Mouse (Mus musculus): ENCODE measurements around the gene Ccn2. TPM values are rescaled to one million over a fixed set of nuclear protein-coding genes. Genes with fewer than 3 reads are reported as not detected.

Ccn2 gene
- polyA plus RNA-seq (2015; fragmentation: Nextera tagmentation; extraction: Ambion mirVana) = 3.0 and 3.5 TPM in 2 replicates

DNA sequence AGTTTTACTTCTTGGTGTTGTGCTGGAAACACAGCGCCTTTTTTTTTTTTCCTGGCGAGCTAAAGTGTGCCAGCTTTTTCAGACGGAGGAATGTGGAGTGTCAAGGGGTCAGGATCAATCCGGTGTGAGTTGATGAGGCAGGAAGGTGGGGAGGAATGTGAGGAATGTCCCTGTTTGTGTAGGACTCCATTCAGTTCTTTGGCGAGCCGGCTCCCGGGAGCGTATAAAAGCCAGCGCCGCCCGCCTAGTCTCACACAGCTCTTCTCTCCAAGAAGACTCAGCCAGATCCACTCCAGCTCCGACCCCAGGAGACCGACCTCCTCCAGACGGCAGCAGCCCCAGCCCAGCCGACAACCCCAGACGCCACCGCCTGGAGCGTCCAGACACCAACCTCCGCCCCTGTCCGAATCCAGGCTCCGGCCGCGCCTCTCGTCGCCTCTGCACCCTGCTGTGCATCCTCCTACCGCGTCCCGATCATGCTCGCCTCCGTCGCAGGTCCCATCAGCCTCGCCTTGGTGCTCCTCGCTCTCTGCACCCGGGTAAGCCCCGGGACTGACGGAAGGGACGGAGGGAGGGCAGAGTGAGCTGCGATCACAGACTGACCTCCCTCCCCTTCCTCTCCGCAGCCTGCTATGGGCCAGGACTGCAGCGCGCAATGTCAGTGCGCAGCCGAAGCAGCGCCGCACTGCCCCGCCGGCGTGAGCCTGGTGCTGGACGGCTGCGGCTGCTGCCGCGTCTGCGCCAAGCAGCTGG is at the start of gene Ccn2:
Gene Ccn2, plus strand, starts transcription at position 193 of the 753 bp plus-strand sequence.
- H3K27me3 ChIP-seq (replicated peaks; ENCODE audit: control insufficient read depth, insufficient read depth, low read length) = peaks cover 4% of the 10 kb centered on the region; the same call in 1 of the 2 replicates
- peak; percentile 88 for ATAC-seq
- peak within 1 kb of the TSS; percentile 97 for H3K4me2 ChIP-seq (ENCODE audit: low read length)
- WGBS = 0% methylated on average over 53 of the region's 53 CpGs
- peak within 1 kb of the TSS; percentile 72 for H3K4me3 ChIP-seq (replicated peaks; ENCODE audit: low read length)
- H3K4me1 ChIP-seq (replicated peaks; ENCODE audit: control insufficient read depth, insufficient read depth, low read length) = peaks cover 15% of the 10 kb centered on the region
- H3K9me3 ChIP-seq (ENCODE audit: control insufficient read depth, low read length) = no peaks in the 10 kb centered on the region
- H3K36me3 ChIP-seq (ENCODE audit: control insufficient read depth, insufficient read depth) = no peaks in the 10 kb centered on the region
- peak within 1 kb of the TSS; percentile 28 for H3K27ac ChIP-seq (ENCODE audit: low read length)
- peak within 1 kb of the TSS; percentile 73 for H3K9ac ChIP-seq (replicated peaks; ENCODE audit: low read depth, low read length)

DNA sequence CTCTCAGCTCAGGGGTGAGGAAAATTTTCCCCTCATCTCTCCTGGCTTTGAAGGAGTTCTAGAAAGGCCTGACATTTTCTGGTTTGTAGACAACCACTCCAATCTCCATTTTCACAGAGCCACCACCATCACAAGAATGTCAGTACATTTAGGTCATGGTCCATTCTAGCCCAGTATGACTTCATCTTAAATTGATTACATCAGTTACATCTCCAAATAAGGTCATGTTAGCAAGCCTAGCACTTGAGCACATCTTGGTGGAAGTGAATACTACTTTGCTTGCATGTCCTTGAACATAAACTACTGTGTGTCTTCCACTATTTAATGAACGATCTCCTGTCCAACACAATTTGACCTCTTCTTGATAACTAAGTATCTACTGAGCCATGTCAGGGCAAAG is 42.4 kb upstream of the Ccn2 start:
- WGBS = 90% methylated on average over 1 of the region's 1 CpGs
- Histone ChIP-seq H3K4me1 (replicated peaks; ENCODE audit: control insufficient read depth, insufficient read depth, low read length) (no peaks in the 10 kb centered on the region), H3K9ac (replicated peaks; ENCODE audit: low read depth, low read length) (no peak overlapping the region), H3K27ac (ENCODE audit: low read length) (no peak overlapping the region), H3K36me3 (ENCODE audit: control insufficient read depth, insufficient read depth) (no peaks in the 10 kb centered on the region), H3K9me3 (ENCODE audit: control insufficient read depth, low read length) (no peaks in the 10 kb centered on the region), H3K4me2 (ENCODE audit: low read length) (no peak overlapping the region), H3K4me3 (replicated peaks; ENCODE audit: low read length) (no peak overlapping the region), H3K27me3 (replicated peaks; ENCODE audit: control insufficient read depth, insufficient read depth, low read length) (no peaks in the 10 kb centered on the region)
- no peak for ATAC-seq

DNA sequence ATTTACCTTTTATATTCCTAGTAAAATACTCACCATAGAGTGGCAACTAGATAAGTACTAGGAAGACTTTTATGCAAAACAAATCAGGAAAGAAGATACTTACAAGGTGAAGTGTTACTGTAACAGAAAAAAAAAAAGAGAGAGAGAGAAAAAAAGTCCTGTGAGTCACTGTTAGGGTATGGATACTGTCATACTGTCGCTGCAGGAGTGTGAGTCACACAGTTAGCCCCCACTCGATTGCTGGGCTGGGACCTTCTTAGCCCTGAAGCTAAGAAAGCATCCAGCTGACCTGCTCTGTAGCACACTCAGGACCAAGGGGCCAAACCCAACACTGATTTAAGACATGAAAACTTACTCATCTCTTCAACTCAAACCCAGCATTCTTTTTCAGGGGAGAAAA is 41.2 kb upstream of the Ccn2 start:
- Histone ChIP-seq H3K27ac (ENCODE audit: low read length) (no peak overlapping the region), H3K27me3 (replicated peaks; ENCODE audit: control insufficient read depth, insufficient read depth, low read length) (no peaks in the 10 kb centered on the region), H3K4me2 (ENCODE audit: low read length) (no peak overlapping the region), H3K4me1 (replicated peaks; ENCODE audit: control insufficient read depth, insufficient read depth, low read length) (no peaks in the 10 kb centered on the region), H3K36me3 (ENCODE audit: control insufficient read depth, insufficient read depth) (no peaks in the 10 kb centered on the region), H3K4me3 (replicated peaks; ENCODE audit: low read length) (no peak overlapping the region), H3K9ac (replicated peaks; ENCODE audit: low read depth, low read length) (no peak overlapping the region), H3K9me3 (ENCODE audit: control insufficient read depth, low read length) (no peaks in the 10 kb centered on the region)
- no peak for ATAC-seq
- WGBS = 82% methylated on average over 2 of the region's 2 CpGs

DNA sequence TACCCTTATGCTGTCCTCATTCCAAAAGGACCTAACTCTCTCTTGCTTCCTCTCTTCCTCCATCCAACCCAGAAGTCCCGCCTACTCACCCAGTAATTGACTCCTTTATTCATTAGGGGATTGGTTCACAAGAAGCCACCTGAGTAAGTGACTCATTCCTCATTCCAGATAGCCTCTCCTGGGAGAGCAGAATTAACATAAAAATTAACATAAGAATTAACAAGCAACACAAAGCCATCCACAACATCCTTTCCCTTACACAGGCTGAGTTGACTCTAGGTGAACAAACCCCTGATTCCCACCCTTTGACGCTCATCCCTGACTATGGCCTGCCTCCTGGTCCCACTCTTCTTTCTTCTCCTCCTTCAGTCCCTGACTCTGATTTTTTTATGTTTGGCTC is 36.9 kb upstream of the Ccn2 start:
- no peak for ATAC-seq
- Histone ChIP-seq H3K4me3 (replicated peaks; ENCODE audit: low read length) (no peak overlapping the region), H3K4me1 (replicated peaks; ENCODE audit: control insufficient read depth, insufficient read depth, low read length) (no peaks in the 10 kb centered on the region), H3K9me3 (ENCODE audit: control insufficient read depth, low read length) (no peaks in the 10 kb centered on the region), H3K9ac (replicated peaks; ENCODE audit: low read depth, low read length) (no peak overlapping the region), H3K27ac (ENCODE audit: low read length) (no peak overlapping the region), H3K27me3 (replicated peaks; ENCODE audit: control insufficient read depth, insufficient read depth, low read length) (no peaks in the 10 kb centered on the region), H3K36me3 (ENCODE audit: control insufficient read depth, insufficient read depth) (no peaks in the 10 kb centered on the region), H3K4me2 (ENCODE audit: low read length) (no peak overlapping the region)
- 68% methylated on average over 2 of the region's 2 CpGs for WGBS

DNA sequence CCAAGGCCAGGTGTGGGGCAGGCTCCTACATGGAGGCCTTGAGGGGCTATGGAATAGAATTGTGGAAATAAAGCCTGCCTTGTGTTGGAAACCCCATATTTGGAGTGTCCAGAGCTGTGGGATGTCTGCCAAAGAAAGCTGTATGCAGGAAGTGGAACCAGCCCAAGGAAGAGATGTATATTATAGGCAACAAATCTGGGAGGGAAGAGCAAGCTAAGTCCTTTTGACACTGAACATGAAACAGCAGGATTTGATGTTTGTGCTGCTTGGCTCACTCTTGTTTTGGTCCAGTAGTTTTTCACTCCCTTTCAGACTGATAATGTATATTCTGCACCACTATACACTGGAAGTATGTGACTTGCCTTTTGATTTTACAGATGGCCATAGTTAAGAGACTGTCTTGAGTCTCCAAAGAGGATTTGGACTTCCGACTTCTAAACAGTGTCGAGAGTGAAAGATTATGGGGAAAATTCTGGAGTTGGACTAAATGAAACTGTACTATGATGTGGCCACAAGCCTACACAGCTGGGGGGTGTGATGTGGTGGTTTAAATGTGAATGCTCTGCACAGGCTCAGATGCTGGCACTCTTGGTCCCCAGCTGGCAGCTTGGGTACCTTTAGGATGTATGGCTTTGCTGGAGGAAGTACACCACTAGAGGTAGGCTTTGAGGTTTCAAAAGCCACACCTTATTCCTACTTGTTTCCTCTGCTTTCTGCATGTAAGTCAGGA is 25.4 kb upstream of the Ccn2 start:
- no peak overlapping the region for H3K4me3 ChIP-seq (replicated peaks; ENCODE audit: low read length)
- 90% methylated on average over 2 of the region's 2 CpGs for WGBS

DNA sequence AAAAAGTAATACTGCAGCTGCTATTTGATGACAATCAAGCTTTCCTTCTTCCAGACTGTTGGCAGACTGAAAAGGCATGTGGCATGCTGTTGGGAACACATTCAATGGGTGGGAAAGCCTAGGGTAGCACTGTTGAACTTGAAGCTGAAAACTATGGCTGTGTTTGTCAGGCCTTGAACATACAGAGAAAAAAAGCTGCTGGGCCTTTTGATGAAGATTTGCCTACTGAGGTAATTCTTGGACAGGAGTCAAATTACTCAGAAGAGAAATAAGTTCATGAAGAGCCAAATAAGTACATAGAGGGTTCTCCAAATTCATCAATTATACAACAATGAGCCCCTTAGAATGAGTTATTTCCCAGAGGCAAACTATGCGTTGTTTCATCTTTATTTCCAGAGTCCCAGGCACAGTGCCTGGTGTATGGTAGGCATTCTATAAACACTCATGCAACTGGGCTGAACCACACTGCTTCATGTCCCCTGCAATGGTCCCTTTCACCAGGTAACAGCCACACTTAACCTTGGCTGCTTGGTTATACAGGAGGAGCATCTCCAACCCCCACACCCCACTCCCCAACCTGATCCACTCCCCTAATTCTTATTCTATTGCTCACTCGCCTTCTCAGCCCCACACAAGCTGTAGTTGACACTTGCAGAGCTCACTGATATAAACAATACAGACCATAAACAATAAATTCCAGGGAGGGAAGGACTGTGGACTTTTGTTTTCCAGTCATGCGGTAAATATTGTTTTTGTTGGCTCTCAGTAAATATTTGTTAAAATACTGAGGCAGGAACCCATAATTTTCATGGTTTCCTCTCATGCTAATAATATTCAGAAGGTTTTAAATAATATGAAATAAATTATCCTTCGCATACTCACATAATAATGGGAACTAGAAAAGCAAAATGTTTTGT is 22.9 kb upstream of the Ccn2 start:
- WGBS = 48% methylated on average over 4 of the region's 4 CpGs
- peak; percentile 85 for ATAC-seq
- Histone ChIP-seq H3K27me3 (replicated peaks; ENCODE audit: control insufficient read depth, insufficient read depth, low read length) (no peaks in the 10 kb centered on the region), H3K4me1 (replicated peaks; ENCODE audit: control insufficient read depth, insufficient read depth, low read length) (peaks cover 2% of the 10 kb centered on the region; the same call in 1 of the 2 replicates), H3K9ac (replicated peaks; ENCODE audit: low read depth, low read length) (no peak overlapping the region), H3K9me3 (ENCODE audit: control insufficient read depth, low read length) (no peaks in the 10 kb centered on the region), H3K36me3 (ENCODE audit: control insufficient read depth, insufficient read depth) (no peaks in the 10 kb centered on the region), H3K4me2 (ENCODE audit: low read length) (no peak overlapping the region), H3K4me3 (replicated peaks; ENCODE audit: low read length) (no peak overlapping the region), H3K27ac (ENCODE audit: low read length) (no peak overlapping the region)

More for the DNA sequence above, 25.4 kb upstream of the Ccn2 start:
- Histone ChIP-seq H3K36me3 (ENCODE audit: control insufficient read depth, insufficient read depth) (no peaks in the 10 kb centered on the region), H3K4me2 (ENCODE audit: low read length) (no peak overlapping the region), H3K4me1 (replicated peaks; ENCODE audit: control insufficient read depth, insufficient read depth, low read length) (peaks cover 2% of the 10 kb centered on the region; the same call in 1 of the 2 replicates), H3K9ac (replicated peaks; ENCODE audit: low read depth, low read length) (no peak overlapping the region), H3K27me3 (replicated peaks; ENCODE audit: control insufficient read depth, insufficient read depth, low read length) (no peaks in the 10 kb centered on the region), H3K9me3 (ENCODE audit: control insufficient read depth, low read length) (no peaks in the 10 kb centered on the region), H3K27ac (ENCODE audit: low read length) (no peak overlapping the region)
- ATAC-seq = no peak

DNA sequence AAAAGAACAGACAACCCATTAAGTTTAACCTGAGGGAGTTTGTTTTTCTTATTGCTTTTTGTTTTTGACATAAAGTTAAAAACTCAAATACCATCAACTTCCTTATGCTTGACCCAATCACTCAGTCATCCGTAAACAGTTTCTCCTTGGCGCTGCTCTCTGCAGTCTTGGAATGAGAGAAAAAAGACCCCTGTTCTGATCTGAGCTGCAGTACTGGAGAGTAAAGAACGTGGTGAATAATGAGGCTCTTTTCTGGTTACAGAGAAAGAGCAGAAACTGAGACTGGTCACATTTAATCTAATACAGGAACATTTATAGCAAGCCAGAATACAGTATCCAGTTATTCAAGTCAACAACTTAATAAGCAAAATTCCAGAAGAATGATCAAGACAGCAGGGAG is 21.8 kb upstream of the Ccn2 start:
- H3K4me2 ChIP-seq (ENCODE audit: low read length) = no peak overlapping the region
- no peaks in the 10 kb centered on the region for H3K27me3 ChIP-seq (replicated peaks; ENCODE audit: control insufficient read depth, insufficient read depth, low read length)
- H3K9me3 ChIP-seq (ENCODE audit: control insufficient read depth, low read length) = no peaks in the 10 kb centered on the region
- H3K27ac ChIP-seq (ENCODE audit: low read length) = 0 out of 2 replicates have a peak overlapping the region, but pooled peaks have one; percentile 21
- 21% methylated on average over 3 of the region's 3 CpGs for WGBS
- ATAC-seq = 0 out of 2 replicates have a peak, but pooled peaks have one; percentile 37
- no peak overlapping the region for H3K4me3 ChIP-seq (replicated peaks; ENCODE audit: low read length)
- no peaks in the 10 kb centered on the region for H3K36me3 ChIP-seq (ENCODE audit: control insufficient read depth, insufficient read depth)
- no peak overlapping the region for H3K9ac ChIP-seq (replicated peaks; ENCODE audit: low read depth, low read length)
- peaks cover 2% of the 10 kb centered on the region; the same call in 1 of the 2 replicates for H3K4me1 ChIP-seq (replicated peaks; ENCODE audit: control insufficient read depth, insufficient read depth, low read length)

DNA sequence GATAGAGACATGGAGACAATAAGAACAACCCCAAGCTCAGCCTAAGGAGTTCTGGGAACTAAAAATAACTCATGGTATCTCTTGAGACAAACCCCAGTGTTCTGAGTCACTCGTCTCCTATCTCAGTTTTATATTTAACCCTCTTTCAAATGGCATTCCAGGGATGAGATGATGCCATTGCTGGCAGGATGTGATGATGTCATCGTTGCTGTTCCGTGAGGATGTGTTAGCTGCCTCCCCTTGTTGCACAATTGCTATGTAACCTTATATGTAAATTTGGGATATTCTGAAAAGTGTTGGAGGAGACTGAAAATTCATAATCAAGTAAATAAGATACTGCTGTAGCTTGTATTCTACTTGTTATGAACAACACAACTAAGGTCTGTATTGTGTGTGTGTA is 14.2 kb upstream of the Ccn2 start:
- H3K9me3 ChIP-seq (ENCODE audit: control insufficient read depth, low read length) = no peaks in the 10 kb centered on the region
- no peak for ATAC-seq
- H3K27ac ChIP-seq (ENCODE audit: low read length) = no peak overlapping the region
- H3K4me3 ChIP-seq (replicated peaks; ENCODE audit: low read length) = no peak overlapping the region
- no peak overlapping the region for H3K9ac ChIP-seq (replicated peaks; ENCODE audit: low read depth, low read length)
- no peaks in the 10 kb centered on the region for H3K27me3 ChIP-seq (replicated peaks; ENCODE audit: control insufficient read depth, insufficient read depth, low read length)
- no peak overlapping the region for H3K4me2 ChIP-seq (ENCODE audit: low read length)
- no peaks in the 10 kb centered on the region for H3K36me3 ChIP-seq (ENCODE audit: control insufficient read depth, insufficient read depth)
- H3K4me1 ChIP-seq (replicated peaks; ENCODE audit: control insufficient read depth, insufficient read depth, low read length) = no peaks in the 10 kb centered on the region
- 81% methylated on average over 3 of the region's 3 CpGs for WGBS

DNA sequence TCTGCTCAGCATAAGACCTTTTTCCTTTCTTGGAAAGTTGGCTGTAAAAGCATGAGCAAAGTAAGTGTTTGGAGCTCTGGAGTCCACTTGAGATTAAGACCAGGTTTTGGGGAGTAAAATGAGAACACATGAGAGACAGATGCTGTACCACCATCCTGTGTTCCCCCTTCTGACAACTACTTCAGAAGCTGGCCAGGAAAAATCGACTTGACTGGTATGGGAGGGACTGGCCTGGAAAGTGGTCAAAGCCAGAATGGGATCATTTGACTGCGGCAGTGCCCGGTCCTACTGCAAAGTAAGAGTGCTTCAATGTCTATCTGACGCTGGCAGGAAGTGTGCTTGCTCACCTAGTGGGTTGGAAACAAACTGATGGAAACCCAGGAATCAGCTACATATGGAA is 6.4 kb upstream of the Ccn2 start:
- no peak overlapping the region for H3K4me2 ChIP-seq (ENCODE audit: low read length)
- H3K36me3 ChIP-seq (ENCODE audit: control insufficient read depth, insufficient read depth) = no peaks in the 10 kb centered on the region
- H3K4me3 ChIP-seq (replicated peaks; ENCODE audit: low read length) = no peak overlapping the region
- 92% methylated on average over 4 of the region's 4 CpGs for WGBS
- H3K4me1 ChIP-seq (replicated peaks; ENCODE audit: control insufficient read depth, insufficient read depth, low read length) = no peaks in the 10 kb centered on the region
- H3K9ac ChIP-seq (replicated peaks; ENCODE audit: low read depth, low read length) = no peak overlapping the region
- H3K9me3 ChIP-seq (ENCODE audit: control insufficient read depth, low read length) = no peaks in the 10 kb centered on the region
- no peaks in the 10 kb centered on the region for H3K27me3 ChIP-seq (replicated peaks; ENCODE audit: control insufficient read depth, insufficient read depth, low read length)
- no peak overlapping the region for H3K27ac ChIP-seq (ENCODE audit: low read length)
- no peak for ATAC-seq
